Mouse (Mus musculus): Measurements from ENCODE around the gene A630076J17Rik. TPM values are rescaled to one million over a fixed set of nuclear protein-coding genes. Genes with fewer than 3 reads are reported as not detected.

The A630076J17Rik gene
- polyA plus RNA-seq, 1 experiment from 2014 or later, result not detected

DNA sequence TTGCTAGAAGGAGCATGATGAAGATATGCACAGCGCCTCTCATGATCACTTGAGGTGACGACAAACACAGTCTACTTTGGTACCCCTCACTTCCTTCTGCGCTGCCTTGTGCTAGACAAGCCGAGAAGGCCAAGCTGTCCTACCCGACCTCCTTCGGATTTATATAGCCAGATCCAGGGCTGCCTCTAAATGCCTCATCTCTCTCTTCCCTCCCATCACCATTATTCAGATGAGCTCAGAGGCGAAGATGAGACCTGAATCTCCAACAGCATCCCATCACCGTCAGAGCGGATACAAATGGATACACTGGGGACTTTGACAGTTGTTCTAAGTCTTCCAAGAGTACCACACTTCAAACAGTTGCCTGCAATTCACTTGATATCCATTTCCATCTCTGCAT is 9.2 kb downstream of the A630076J17Rik start, which contains the start of gene Prok1:
Prok1 (minus strand) TSS at position 101 of the 400 bp plus-strand sequence.
- 93% methylated on average over 9 of the region's 9 CpGs for WGBS
- no peak within 1 kb of the TSS for H3K9ac ChIP-seq (replicated peaks; ENCODE audit: low read depth, low read length)
- no peaks in the 10 kb centered on the region for H3K9me3 ChIP-seq (ENCODE audit: control insufficient read depth, low read length)
- H3K4me2 ChIP-seq (ENCODE audit: low read depth, low read length), result no peak within 1 kb of the TSS
- no peaks in the 10 kb centered on the region for H3K36me3 ChIP-seq (ENCODE audit: control insufficient read depth, insufficient read depth, low read length)
- no peak within 1 kb of the TSS for H3K4me3 ChIP-seq (ENCODE audit: low read depth, low read length)
- no peaks in the 10 kb centered on the region for H3K27me3 ChIP-seq (ENCODE audit: control insufficient read depth, insufficient read depth, low read length)
- no peak for ATAC-seq (ENCODE audit: low read depth)
- no peak within 1 kb of the TSS for H3K27ac ChIP-seq (ENCODE audit: low read depth, low read length)
- H3K4me1 ChIP-seq (ENCODE audit: control insufficient read depth, insufficient read depth, low read length), result no peaks in the 10 kb centered on the region

DNA sequence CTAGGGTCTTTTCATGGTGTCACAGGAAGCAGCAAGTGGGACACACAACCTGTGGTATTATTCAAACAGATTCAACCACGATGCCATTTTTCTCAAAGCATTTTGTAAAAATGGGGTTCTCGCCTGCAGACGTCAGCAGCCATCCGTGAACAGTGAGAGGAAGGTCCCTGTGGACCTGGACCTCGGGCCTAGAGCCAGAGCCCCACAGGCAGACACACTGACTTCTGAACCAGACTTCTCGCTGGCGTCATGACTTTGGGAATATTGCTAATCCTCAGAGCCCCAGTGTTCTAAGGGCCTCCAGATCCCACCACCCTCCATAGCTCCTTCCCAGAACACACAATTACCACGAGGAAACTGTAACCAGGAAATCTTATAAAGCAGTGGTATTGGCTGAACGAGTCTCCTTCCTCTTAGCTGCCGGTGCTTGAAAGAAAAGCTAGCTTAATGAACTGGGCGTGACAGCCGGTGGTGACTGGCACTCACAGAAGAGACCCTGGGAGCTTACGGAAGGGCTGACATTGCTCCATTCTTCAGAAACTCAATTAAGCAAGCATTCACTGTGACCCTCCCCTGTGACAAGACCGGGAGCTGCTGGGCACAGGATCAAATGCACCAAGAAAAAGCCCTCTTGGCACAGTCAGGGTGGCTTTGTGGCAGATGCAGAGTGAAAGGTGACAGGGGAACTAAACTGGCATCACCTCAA is 11.1 kb downstream of the A630076J17Rik start:
- Histone ChIP-seq H3K4me1 (ENCODE audit: control insufficient read depth, insufficient read depth, low read length) (no peaks in the 10 kb centered on the region), H3K9ac (replicated peaks; ENCODE audit: low read depth, low read length) (no peak overlapping the region), H3K27ac (ENCODE audit: low read depth, low read length) (no peak overlapping the region), H3K4me3 (ENCODE audit: low read depth, low read length) (no peak overlapping the region), H3K9me3 (ENCODE audit: control insufficient read depth, low read length) (no peaks in the 10 kb centered on the region), H3K4me2 (ENCODE audit: low read depth, low read length) (no peak overlapping the region), H3K27me3 (ENCODE audit: control insufficient read depth, insufficient read depth, low read length) (no peaks in the 10 kb centered on the region), H3K36me3 (ENCODE audit: control insufficient read depth, insufficient read depth, low read length) (no peaks in the 10 kb centered on the region)
- WGBS, result 36% methylated on average over 14 of the region's 14 CpGs
- no peak for ATAC-seq (ENCODE audit: low read depth)

GRCm38 (mm10) chr3:107246876-107247275 is 16.5 kb downstream of the A630076J17Rik start:
- Histone ChIP-seq H3K27me3 (ENCODE audit: control insufficient read depth, insufficient read depth, low read length) (no peaks in the 10 kb centered on the region), H3K27ac (ENCODE audit: low read depth, low read length) (no peak overlapping the region), H3K9ac (replicated peaks; ENCODE audit: low read depth, low read length) (no peak overlapping the region), H3K4me3 (ENCODE audit: low read depth, low read length) (no peak overlapping the region), H3K4me1 (ENCODE audit: control insufficient read depth, insufficient read depth, low read length) (no peaks in the 10 kb centered on the region), H3K4me2 (ENCODE audit: low read depth, low read length) (no peak overlapping the region), H3K9me3 (ENCODE audit: control insufficient read depth, low read length) (no peaks in the 10 kb centered on the region), H3K36me3 (ENCODE audit: control insufficient read depth, insufficient read depth, low read length) (no peaks in the 10 kb centered on the region)
- WGBS, result 82% methylated on average over 6 of the region's 6 CpGs
- ATAC-seq (ENCODE audit: low read depth), result no peak

- no peak overlapping the region for H3K27ac ChIP-seq (ENCODE audit: low read depth, low read length)
- H3K4me3 ChIP-seq (ENCODE audit: low read depth, low read length), result no peak overlapping the region
- no peak overlapping the region for H3K4me2 ChIP-seq (ENCODE audit: low read depth, low read length)
- 66% methylated on average over 3 of the region's 3 CpGs for WGBS
- H3K9ac ChIP-seq (replicated peaks; ENCODE audit: low read depth, low read length), result no peak overlapping the region
- H3K36me3 ChIP-seq (ENCODE audit: control insufficient read depth, insufficient read depth, low read length), result no peaks in the 10 kb centered on the region
- H3K9me3 ChIP-seq (ENCODE audit: control insufficient read depth, low read length), result no peaks in the 10 kb centered on the region
- H3K27me3 ChIP-seq (ENCODE audit: control insufficient read depth, insufficient read depth, low read length), result no peaks in the 10 kb centered on the region
- ATAC-seq (ENCODE audit: low read depth), result no peak
- H3K4me1 ChIP-seq (ENCODE audit: control insufficient read depth, insufficient read depth, low read length), result no peaks in the 10 kb centered on the region
Measured at GRCm38 (mm10) chr3:107249042-107249441, 18.6 kb downstream of the A630076J17Rik start.

DNA sequence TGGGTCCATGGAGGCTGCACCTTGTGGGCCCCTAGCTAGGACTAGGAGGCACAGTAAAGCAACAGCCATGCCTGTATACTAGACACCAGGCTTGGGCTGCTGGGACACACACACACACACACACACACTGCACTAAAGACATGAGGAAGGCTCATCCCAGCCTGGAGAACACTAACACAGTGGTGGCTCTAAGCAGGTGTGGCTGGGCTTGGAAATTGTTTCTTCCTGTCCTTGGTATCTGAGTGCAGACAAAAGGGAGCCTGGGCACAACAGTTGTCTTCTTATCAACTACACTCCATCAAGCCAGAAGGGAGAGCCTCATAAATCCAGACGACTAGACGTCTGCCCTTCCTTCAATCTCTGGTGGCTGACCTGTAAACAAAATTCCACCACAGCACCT is 19.9 kb downstream of the A630076J17Rik start:
- WGBS, result 52% methylated on average over 2 of the region's 2 CpGs
- Histone ChIP-seq H3K27me3 (ENCODE audit: control insufficient read depth, insufficient read depth, low read length) (no peaks in the 10 kb centered on the region), H3K9ac (replicated peaks; ENCODE audit: low read depth, low read length) (no peak overlapping the region), H3K27ac (ENCODE audit: low read depth, low read length) (no peak overlapping the region), H3K4me1 (ENCODE audit: control insufficient read depth, insufficient read depth, low read length) (no peaks in the 10 kb centered on the region), H3K9me3 (ENCODE audit: control insufficient read depth, low read length) (no peaks in the 10 kb centered on the region), H3K36me3 (ENCODE audit: control insufficient read depth, insufficient read depth, low read length) (no peaks in the 10 kb centered on the region), H3K4me2 (ENCODE audit: low read depth, low read length) (no peak overlapping the region), H3K4me3 (ENCODE audit: low read depth, low read length) (no peak overlapping the region)
- no peak for ATAC-seq (ENCODE audit: low read depth)

- H3K27me3 ChIP-seq (ENCODE audit: control insufficient read depth, insufficient read depth, low read length), result no peaks in the 10 kb centered on the region
- ATAC-seq (ENCODE audit: low read depth), result no peak
- H3K36me3 ChIP-seq (ENCODE audit: control insufficient read depth, insufficient read depth, low read length), result no peaks in the 10 kb centered on the region
- H3K4me2 ChIP-seq (ENCODE audit: low read depth, low read length), result no peak overlapping the region
- WGBS, result 66% methylated on average over 4 of the region's 4 CpGs
- H3K4me1 ChIP-seq (ENCODE audit: control insufficient read depth, insufficient read depth, low read length), result peaks cover 3% of the 10 kb centered on the region; the same call in 1 of the 2 replicates
- H3K4me3 ChIP-seq (ENCODE audit: low read depth, low read length), result no peak overlapping the region
- no peaks in the 10 kb centered on the region for H3K9me3 ChIP-seq (ENCODE audit: control insufficient read depth, low read length)
- H3K9ac ChIP-seq (replicated peaks; ENCODE audit: low read depth, low read length), result no peak overlapping the region
- H3K27ac ChIP-seq (ENCODE audit: low read depth, low read length), result no peak overlapping the region
Measured at GRCm38 (mm10) chr3:107252035-107252434, 21.6 kb downstream of the A630076J17Rik start.

DNA sequence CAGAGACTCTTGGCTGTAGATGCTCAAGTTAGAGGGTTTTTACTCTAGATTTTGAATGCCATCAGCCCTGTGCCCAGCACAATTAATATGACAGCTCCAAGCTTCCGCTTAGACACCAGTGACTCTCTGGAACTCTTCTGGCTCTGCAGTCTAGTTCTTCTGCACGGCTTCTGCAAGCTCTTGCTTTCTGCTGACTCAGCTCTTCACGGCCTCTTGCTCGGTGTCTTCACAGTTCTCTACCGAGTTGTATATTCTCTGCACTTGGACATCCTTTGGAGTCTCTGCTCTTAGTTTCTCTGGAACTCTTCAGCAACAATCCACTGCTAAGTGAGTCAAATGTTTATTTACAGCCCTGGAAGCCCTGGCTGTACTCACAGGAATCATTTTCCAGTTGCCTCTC is 23.5 kb downstream of the A630076J17Rik start:
- Histone ChIP-seq H3K4me3 (ENCODE audit: low read depth, low read length) (no peak overlapping the region), H3K9me3 (ENCODE audit: control insufficient read depth, low read length) (no peaks in the 10 kb centered on the region), H3K9ac (replicated peaks; ENCODE audit: low read depth, low read length) (no peak overlapping the region), H3K4me2 (ENCODE audit: low read depth, low read length) (no peak overlapping the region), H3K27me3 (ENCODE audit: control insufficient read depth, insufficient read depth, low read length) (no peaks in the 10 kb centered on the region), H3K27ac (ENCODE audit: low read depth, low read length) (no peak overlapping the region), H3K36me3 (ENCODE audit: control insufficient read depth, insufficient read depth, low read length) (no peaks in the 10 kb centered on the region), H3K4me1 (ENCODE audit: control insufficient read depth, insufficient read depth, low read length) (peaks cover 6% of the 10 kb centered on the region; the same call in 1 of the 2 replicates)
- ATAC-seq (ENCODE audit: low read depth), result no peak
- WGBS, result 81% methylated on average over 5 of the region's 5 CpGs

DNA sequence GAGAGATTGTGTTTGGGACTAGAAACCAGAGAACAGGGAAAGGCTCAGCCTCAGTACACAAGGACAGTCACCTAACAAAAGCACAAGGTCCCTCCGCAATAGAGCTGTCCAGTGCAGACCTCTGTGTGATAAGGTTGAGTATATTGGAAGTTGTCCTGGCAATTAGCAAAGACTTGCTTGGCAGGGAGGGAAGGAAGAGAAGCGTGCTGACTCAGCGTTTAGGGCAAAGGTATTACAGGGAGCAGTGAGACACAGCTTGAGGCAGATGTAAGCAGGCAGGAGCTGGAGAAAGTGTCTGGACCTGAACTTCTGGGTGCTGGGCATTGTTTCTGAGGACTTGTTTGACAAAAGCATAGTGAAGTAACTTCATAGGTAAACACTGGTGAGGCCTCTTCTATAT is 25.6 kb downstream of the A630076J17Rik start:
- Histone ChIP-seq H3K9ac (replicated peaks; ENCODE audit: low read depth, low read length) (no peak overlapping the region), H3K4me2 (ENCODE audit: low read depth, low read length) (no peak overlapping the region), H3K4me1 (ENCODE audit: control insufficient read depth, insufficient read depth, low read length) (peaks cover 10% of the 10 kb centered on the region; the same call in 1 of the 2 replicates), H3K27me3 (ENCODE audit: control insufficient read depth, insufficient read depth, low read length) (no peaks in the 10 kb centered on the region), H3K36me3 (ENCODE audit: control insufficient read depth, insufficient read depth, low read length) (no peaks in the 10 kb centered on the region), H3K27ac (ENCODE audit: low read depth, low read length) (no peak overlapping the region; the same call in 1 of the 2 replicates), H3K9me3 (ENCODE audit: control insufficient read depth, low read length) (no peaks in the 10 kb centered on the region), H3K4me3 (ENCODE audit: low read depth, low read length) (no peak overlapping the region)
- no peak for ATAC-seq (ENCODE audit: low read depth)
- WGBS, result 88% methylated on average over 3 of the region's 3 CpGs

GRCm38 (mm10) chr3:107256724-107257123 is 26.3 kb downstream of the A630076J17Rik start:
- no peaks in the 10 kb centered on the region for H3K9me3 ChIP-seq (ENCODE audit: control insufficient read depth, low read length)
- no peak overlapping the region for H3K4me2 ChIP-seq (ENCODE audit: low read depth, low read length)
- H3K4me1 ChIP-seq (ENCODE audit: control insufficient read depth, insufficient read depth, low read length), result peaks cover 17% of the 10 kb centered on the region; the same call in 1 of the 2 replicates
- ATAC-seq (ENCODE audit: low read depth), result peak; percentile 54; the same call in 1 of the 2 replicates
- no peak overlapping the region for H3K9ac ChIP-seq (replicated peaks; ENCODE audit: low read depth, low read length)
- no peak overlapping the region; the same call in 1 of the 2 replicates for H3K27ac ChIP-seq (ENCODE audit: low read depth, low read length)
- no peaks in the 10 kb centered on the region for H3K27me3 ChIP-seq (ENCODE audit: control insufficient read depth, insufficient read depth, low read length)
- no peaks in the 10 kb centered on the region for H3K36me3 ChIP-seq (ENCODE audit: control insufficient read depth, insufficient read depth, low read length)
- H3K4me3 ChIP-seq (ENCODE audit: low read depth, low read length), result no peak overlapping the region
- WGBS, result 27% methylated on average over 7 of the region's 7 CpGs

All from neural tube, embryonic 14.5 days (tissue).